Mouse (Mus musculus) heart, postnatal 14 days (tissue): ENCODE data around the gene Kif19a. TPM values are rescaled to one million over a fixed set of nuclear protein-coding genes. Genes with fewer than 3 reads are reported as not detected.

ENCODE experiments used
- DNase-seq, 2 experiments: peaks; one replicate each; pipeline ENCODE4 v3.0.0; 2021 to 2022
- intact Hi-C: fragments of 180-260 bp; cut with DNase I; formaldehyde crosslinking; loops from one replicate; pipeline ENCODE4 v1.15.1; 2025
- total RNA-seq, 2 experiments: library from RNA; stranded (reverse); gene quantifications; 2 replicates each; pipeline ENCODE4 v1.2.3; 2021

The Kif19a gene
- total RNA-seq, 2 experiments from 2014 or later = 0.27 to 1.3 TPM

- intact Hi-C loops = no loop called here
- DNase-seq = no peak
These were observed 68.0 kb downstream of the Kif19a start for GRCm38 (mm10) chr11:114833166-114833565.

Other genes starting within 250 kb of the Kif19a start
- 100 to 1,000 TPM; 606 to 649 TPM for gene Rpl38, start 96.9 kb upstream of the Kif19a start, total RNA-seq
- gene Ttyh2, start 90.0 kb upstream of the Kif19a start, total RNA-seq = 10 to 100 TPM; 11.3 to 13.4 TPM
- gene Dnaic2, start 38.0 kb upstream of the Kif19a start, total RNA-seq = under 1 TPM; 0.27 to 0.60 TPM
- gene Btbd17, start 30.6 kb downstream of the Kif19a start, total RNA-seq = under 1 TPM in 1 of 2 experiments, not detected in 1; 0.12 TPM
- gene Gpr142, start 33.5 kb downstream of the Kif19a start, total RNA-seq = not detected
- 10 to 100 TPM in 1 of 2 experiments, 1 to 10 TPM in 1; 7.4 to 10.7 TPM for gene Gprc5c, start 85.8 kb downstream of the Kif19a start, total RNA-seq
- gene Cd300a, start 124.7 kb downstream of the Kif19a start, total RNA-seq = 1 to 10 TPM in 1 of 2 experiments, under 1 TPM in 1; 1.00 to 1.2 TPM
- under 1 TPM; 0.65 to 0.78 TPM for gene Cd300lb, start 169.0 kb downstream of the Kif19a start, total RNA-seq
- not detected for gene Cd300c, start 203.8 kb downstream of the Kif19a start, total RNA-seq
- gene Cd300ld, start 224.5 kb downstream of the Kif19a start, total RNA-seq = under 1 TPM; 0.88 to 1.00 TPM
- gene Cd300c2, start 236.5 kb downstream of the Kif19a start, total RNA-seq = 1 to 10 TPM; 1.5 to 2.3 TPM